Mouse (Mus musculus): ENCODE measurements around the gene Gm10334. TPM values are rescaled to one million over a fixed set of nuclear protein-coding genes. Genes with fewer than 3 reads are reported as not detected.
"Not testable (repeated sequence)": the region's sequence is repeated elsewhere in the genome, so short reads cannot be mapped to it uniquely, and the experiment has no call there.

Gene Gm10334
- not detected in 2 replicates for polyA plus RNA-seq (2015; fragmentation: Nextera tagmentation; extraction: Ambion mirVana)

- not testable (repeated sequence) for H3K36me3 ChIP-seq (ENCODE audit: control insufficient read depth, insufficient read depth, low read length); H3K4me3 ChIP-seq (ENCODE audit: low read depth, low read length); H3K27ac ChIP-seq (ENCODE audit: low read length); H3K27me3 ChIP-seq (ENCODE audit: control insufficient read depth, insufficient read depth, low read depth, low read length); H3K4me2 ChIP-seq (ENCODE audit: low read length); H3K9ac ChIP-seq (ENCODE audit: low read depth, low read length); H3K4me1 ChIP-seq (ENCODE audit: control insufficient read depth, insufficient read depth, low read length); H3K9me3 ChIP-seq (replicated peaks; ENCODE audit: control insufficient read depth, low read length, poor library complexity, severe bottlenecking); ATAC-seq
Measured at GRCm38 (mm10) chr6:41446045-41446444, at the start of gene Gm10334. Gm10334 (minus strand) TSS chr6:41446145.

GRCm38 (mm10) chr6:41458632-41459031 is 12.7 kb upstream of the Gm10334 start, which contains the start of gene Prss1:
Prss1 (plus strand) TSS chr6:41458932.
- not testable (repeated sequence) for H3K4me2 ChIP-seq (ENCODE audit: low read length); H3K4me1 ChIP-seq (ENCODE audit: control insufficient read depth, insufficient read depth, low read length); H3K9me3 ChIP-seq (replicated peaks; ENCODE audit: control insufficient read depth, low read length, poor library complexity, severe bottlenecking); H3K4me3 ChIP-seq (ENCODE audit: low read depth, low read length); H3K9ac ChIP-seq (ENCODE audit: low read depth, low read length); H3K27ac ChIP-seq (ENCODE audit: low read length); H3K27me3 ChIP-seq (ENCODE audit: control insufficient read depth, insufficient read depth, low read depth, low read length); H3K36me3 ChIP-seq (ENCODE audit: control insufficient read depth, insufficient read depth, low read length); ATAC-seq

GRCm38 (mm10) chr6:41442261-41442660 is 3.7 kb downstream of the Gm10334 start:
- not testable (repeated sequence) for H3K9ac ChIP-seq (ENCODE audit: low read depth, low read length); H3K36me3 ChIP-seq (ENCODE audit: control insufficient read depth, insufficient read depth, low read length)

More at GRCm38 (mm10) chr6:41442261-41442660, 3.7 kb downstream of the Gm10334 start:
- not testable (repeated sequence) for H3K27me3 ChIP-seq (ENCODE audit: control insufficient read depth, insufficient read depth, low read depth, low read length); H3K9me3 ChIP-seq (replicated peaks; ENCODE audit: control insufficient read depth, low read length, poor library complexity, severe bottlenecking); ATAC-seq; H3K4me1 ChIP-seq (ENCODE audit: control insufficient read depth, insufficient read depth, low read length); H3K27ac ChIP-seq (ENCODE audit: low read length); H3K4me3 ChIP-seq (ENCODE audit: low read depth, low read length); H3K4me2 ChIP-seq (ENCODE audit: low read length)
- WGBS, result 83% methylated on average over 1 of the region's 2 CpGs

Other genes starting within 250 kb of the Gm10334 start
- not detected in 2 replicates for gene Try4, start 143.9 kb downstream of the Gm10334 start, polyA plus RNA-seq (2015; fragmentation: Nextera tagmentation; extraction: Ambion mirVana)
- not detected in 2 replicates for gene Try5, start 129.3 kb downstream of the Gm10334 start, polyA plus RNA-seq (2015; fragmentation: Nextera tagmentation; extraction: Ambion mirVana)
- gene Try10, start 92.0 kb downstream of the Gm10334 start, polyA plus RNA-seq (2015; fragmentation: Nextera tagmentation; extraction: Ambion mirVana), result not detected in 2 replicates
- gene Prss3, start 68.5 kb downstream of the Gm10334 start, polyA plus RNA-seq (2015; fragmentation: Nextera tagmentation; extraction: Ambion mirVana), result not detected in 2 replicates
- gene Gm5771, start 53.8 kb downstream of the Gm10334 start, polyA plus RNA-seq (2015; fragmentation: Nextera tagmentation; extraction: Ambion mirVana), result not detected in 2 replicates
- gene Prss1, start 12.8 kb upstream of the Gm10334 start, polyA plus RNA-seq (2015; fragmentation: Nextera tagmentation; extraction: Ambion mirVana), result not detected in 2 replicates
- gene Prss2, start 75.6 kb upstream of the Gm10334 start, polyA plus RNA-seq (2015; fragmentation: Nextera tagmentation; extraction: Ambion mirVana), result not detected in 2 replicates
- 43.7 and 46.4 TPM in 2 replicates for gene Ephb6, start 159.3 kb upstream of the Gm10334 start, polyA plus RNA-seq (2015; fragmentation: Nextera tagmentation; extraction: Ambion mirVana)
- gene Trpv6, start 190.3 kb upstream of the Gm10334 start, polyA plus RNA-seq (2015; fragmentation: Nextera tagmentation; extraction: Ambion mirVana), result 0.85 and 0.93 TPM in 2 replicates
- not detected in 2 replicates for gene Trpv5, start 234.6 kb upstream of the Gm10334 start, polyA plus RNA-seq (2015; fragmentation: Nextera tagmentation; extraction: Ambion mirVana)
- not detected in 2 replicates for gene Llcfc1, start 238.3 kb upstream of the Gm10334 start, polyA plus RNA-seq (2015; fragmentation: Nextera tagmentation; extraction: Ambion mirVana)